ENCODE assay signal across 11 mouse cellular contexts in genomic region chr11:80711336-80711735, GRCm38 (mm10).
A peak's percentile ranks its signal among the peaks of the same experiment; 100 is the strongest.
DNase-seq lines count a peak whose midpoint lies in the region; ATAC-seq lines count a peak whose summit lies in the region.
"Had no signal": no experiment of that assay in that cellular context is flagged by ENCODE, and none has a peak within 500 bp of the region (broad histone marks: within the 10 kb centered on the region; RNA-seq: fewer than 3 reads in every experiment).

No protein-coding gene starts in this region.

- 0 out of 2 replicates have a peak, but pooled peaks have one; percentile 46 for ATAC-seq in megakaryocyte progenitor cell, adult 5-6 weeks (replicated peaks; ENCODE audit: poor library complexity)
- ATAC-seq in forebrain, embryonic 12.5 days (ENCODE audit: low FRiP score), result no peak

- no peaks in the 10 kb centered on the region for H3K27me3 ChIP-seq in heart, embryonic 10.5 days (ENCODE audit: insufficient read depth, poor library complexity, severe bottlenecking)
- no peaks in the 10 kb centered on the region for H3K27me3 ChIP-seq in forebrain, embryonic 12.5 days
- H3K27me3 ChIP-seq: embryonic facial prominence, embryonic 15.5 days; limb, embryonic 12.5 days had no signal

- DNase-seq in heart, adult 18-20 months, result peak; percentile 76 to 87
- DNase-seq in heart, embryonic 10.5 days (ENCODE audit: low spot score), result no peak
- DNase-seq in adrenal gland, adult 2 months, result peak; percentile 86
- peak; percentile 42 to 53 for DNase-seq in heart, postnatal 36 days
- DNase-seq in right cerebral cortex, postnatal 25 days, result no peak
- no peak for DNase-seq in cerebellum, adult 18-20 months

- no peaks in the 10 kb centered on the region for H3K9me3 ChIP-seq in heart, embryonic 10.5 days
- no peaks in the 10 kb centered on the region for H3K9me3 ChIP-seq in forebrain, embryonic 12.5 days
- H3K9me3 ChIP-seq: embryonic facial prominence, embryonic 15.5 days; hindbrain, embryonic 10.5 days; limb, embryonic 12.5 days had no signal

- WGBS in heart, embryonic 10.5 days, result 61% methylated on average over 6 of the region's 6 CpGs
- WGBS in forebrain, embryonic 12.5 days, result 80% methylated on average over 6 of the region's 6 CpGs

- H3K4me1 ChIP-seq in heart, embryonic 10.5 days, result peaks cover 3% of the 10 kb centered on the region; the same call in 1 of the 2 replicates
- no peaks in the 10 kb centered on the region for H3K4me1 ChIP-seq in forebrain, embryonic 12.5 days
- H3K4me1 ChIP-seq: embryonic facial prominence, embryonic 15.5 days; hindbrain, embryonic 10.5 days; limb, embryonic 12.5 days had no signal

- intact Hi-C loops in heart, postnatal 36 days (cut with DNase I), result no loop called here

- H3K36me3 ChIP-seq in heart, embryonic 10.5 days, result no peaks in the 10 kb centered on the region
- H3K36me3 ChIP-seq in forebrain, embryonic 12.5 days (replicated peaks), result no peaks in the 10 kb centered on the region
- H3K36me3 ChIP-seq: embryonic facial prominence, embryonic 15.5 days; hindbrain, embryonic 10.5 days; limb, embryonic 12.5 days had no signal

- no peak overlapping the region for H3K27ac ChIP-seq in heart, embryonic 10.5 days
- no peak overlapping the region for H3K27ac ChIP-seq in forebrain, embryonic 12.5 days
- H3K27ac ChIP-seq: embryonic facial prominence, embryonic 15.5 days; hindbrain, embryonic 10.5 days; limb, embryonic 12.5 days had no signal

- no peak overlapping the region for H3K4me3 ChIP-seq in heart, embryonic 10.5 days
- no peak overlapping the region for H3K4me3 ChIP-seq in forebrain, embryonic 12.5 days (replicated peaks)
- H3K4me3 ChIP-seq: embryonic facial prominence, embryonic 15.5 days; hindbrain, embryonic 10.5 days; limb, embryonic 12.5 days had no signal

- H3K4me2 ChIP-seq in forebrain, embryonic 12.5 days, result no peak overlapping the region
- H3K4me2 ChIP-seq: embryonic facial prominence, embryonic 15.5 days; limb, embryonic 12.5 days had no signal

- no peak overlapping the region for H3K9ac ChIP-seq in forebrain, embryonic 12.5 days
- H3K9ac ChIP-seq: embryonic facial prominence, embryonic 15.5 days; limb, embryonic 12.5 days had no signal

Comparison
In these comparisons a context has a peak if more than half of its experiments do, and no peak if none do; other contexts are left out.
1. DNase-seq: peak in heart, adult 18-20 months (2 of 2), adrenal gland, adult 2 months (single experiment) and heart, postnatal 36 days (2 of 2); none in heart, embryonic 10.5 days (single experiment), right cerebral cortex, postnatal 25 days (single experiment) and cerebellum, adult 18-20 months (0 of 2).